Mouse (Mus musculus) MEL (cell line): ENCODE results near the gene Man2a1. TPM values are rescaled to one million over a fixed set of nuclear protein-coding genes. Genes with fewer than 3 reads are reported as not detected.

Experiments used
- DNase-seq: peaks from one replicate; pipeline ENCODE4 v3.0.0; 2011; ENCODE audit warnings: low read depth, low spot score
- H3K27ac ChIP-seq: 2 replicates; pipeline ENCODE4 v1.5.1; 2012; ENCODE audit warnings: low read depth, mild to moderate bottlenecking, control low read depth, low read length, moderate library complexity; ENCODE audit not compliant: control insufficient read depth
- H3K27me3 ChIP-seq, 2 experiments: fragments of 150-350 bp in 1 of 2; sonication (generic) in 1 of 2; 2 replicates each; pipeline ENCODE4 v1.6.1; 2012; ENCODE audit warnings: low read length in 2 of 2, mild to moderate bottlenecking in 2 of 2, improper control_type of control experiment in 1 of 2, moderate library complexity in 1 of 2; ENCODE audit not compliant: insufficient read depth in 2 of 2, control insufficient read depth in 1 of 2
- H3K36me3 ChIP-seq, 2 experiments: 2 replicates each; pipeline ENCODE4 v1.6.1; 2012 to 2014; ENCODE audit warnings: low read length in 2 of 2, improper control_type of control experiment in 1 of 2, inconsistent platforms in 1 of 2, mild to moderate bottlenecking in 1 of 2; ENCODE audit not compliant: insufficient read depth in 2 of 2, control insufficient read depth in 1 of 2
- H3K4me1 ChIP-seq, 2 experiments: fragments of 150-350 bp in 1 of 2; sonication (generic) in 1 of 2; 2 replicates each; pipeline ENCODE4 v1.6.1; 2012; ENCODE audit warnings: low read length in 2 of 2, improper control_type of control experiment in 1 of 2, mild to moderate bottlenecking in 1 of 2; ENCODE audit not compliant: insufficient read depth in 2 of 2, control insufficient read depth in 1 of 2
- H3K4me3 ChIP-seq, 2 experiments: fragments of 150-350 bp in 1 of 2; sonication (generic) in 1 of 2; 2 replicates each; pipeline ENCODE4 v1.5.1; 2012; ENCODE audit warnings: low read depth in 2 of 2, low read length in 2 of 2, mild to moderate bottlenecking in 2 of 2, moderate library complexity in 2 of 2, control low read depth in 1 of 2, improper control_type of control experiment in 1 of 2; ENCODE audit not compliant: control insufficient read depth in 1 of 2, insufficient read depth in 1 of 2
- H3K79me2 ChIP-seq: 2 replicates; pipeline ENCODE4 v1.6.1; 2012; ENCODE audit warnings: mild to moderate bottlenecking, low read length, moderate library complexity; ENCODE audit not compliant: control insufficient read depth, poor library complexity, insufficient read depth
- H3K9ac ChIP-seq: 2 replicates; pipeline ENCODE4 v1.6.1; 2012; ENCODE audit warnings: low read depth, mild to moderate bottlenecking, control low read depth, low read length, moderate library complexity; ENCODE audit not compliant: control insufficient read depth, poor library complexity, severe bottlenecking
- H3K9me3 ChIP-seq: fragments of 150-350 bp; sonication (generic); replicated peaks from 2 replicates; pipeline ENCODE4 v1.6.1; 2012; ENCODE audit warnings: mild to moderate bottlenecking, low read length, improper control_type of control experiment, moderate library complexity; ENCODE audit not compliant: insufficient read depth
- BHLHE40 ChIP-seq: IDR thresholded peaks from 2 replicates; pipeline ENCODE4 v1.6.1; 2012; ENCODE audit warnings: low read depth, mild to moderate bottlenecking, inconsistent platforms, low read length, improper control_type of control experiment, borderline replicate concordance
- CHD1 ChIP-seq: IDR thresholded peaks from 2 replicates; pipeline ENCODE4 v1.6.1; 2012; ENCODE audit warnings: low read depth, mild to moderate bottlenecking, inconsistent platforms, low read length, improper control_type of control experiment
- CHD2 ChIP-seq: IDR thresholded peaks from 2 replicates; pipeline ENCODE4 v1.6.1; 2011; ENCODE audit warnings: low read length, improper control_type of control experiment
- CTCF ChIP-seq, 3 experiments: IDR thresholded peaks in 2 of 3; conservative IDR thresholded peaks in 1 of 3; 2 replicates each; pipeline ENCODE4 v1.5.1; 2011 to 2012; ENCODE audit warnings: low read length in 3 of 3, low read depth in 2 of 3, mild to moderate bottlenecking in 2 of 3, improper control_type of control experiment in 1 of 3, inconsistent platforms in 1 of 3, mixed read lengths in 1 of 3, moderate library complexity in 1 of 3; ENCODE audit not compliant: control insufficient read depth in 1 of 3, insufficient read depth in 1 of 3, poor library complexity in 1 of 3, severe bottlenecking in 1 of 3
- ELF1 ChIP-seq: IDR thresholded peaks from 2 replicates; pipeline ENCODE4 v1.6.1; 2014; ENCODE audit warnings: low read depth, mild to moderate bottlenecking, inconsistent platforms, low read length, improper control_type of control experiment, moderate library complexity
- EP300 ChIP-seq, 2 experiments: IDR thresholded peaks; 2 replicates each; pipeline ENCODE4 v1.6.1; 2011; ENCODE audit warnings: improper control_type of control experiment in 2 of 2, low read length in 2 of 2, low read depth in 1 of 2, mild to moderate bottlenecking in 1 of 2
- GATA1 ChIP-seq: IDR thresholded peaks from 2 replicates; pipeline ENCODE4 v1.6.1; 2011; ENCODE audit warnings: low read depth, low read length, improper control_type of control experiment
- HCFC1 ChIP-seq: IDR thresholded peaks from 2 replicates; pipeline ENCODE4 v1.6.1; 2012; ENCODE audit warnings: low read depth, mild to moderate bottlenecking, inconsistent platforms, low read length, improper control_type of control experiment, moderate library complexity
- JUND ChIP-seq: IDR thresholded peaks from 2 replicates; pipeline ENCODE4 v1.6.1; 2011; ENCODE audit warnings: low read depth, mild to moderate bottlenecking, improper control_type of control experiment, low read length
- MAX ChIP-seq: IDR thresholded peaks from 2 replicates; pipeline ENCODE4 v1.6.1; 2011; ENCODE audit warnings: low read length, improper control_type of control experiment
- MAZ ChIP-seq: IDR thresholded peaks from 2 replicates; pipeline ENCODE4 v1.6.1; 2012; ENCODE audit warnings: low read depth, mild to moderate bottlenecking, inconsistent platforms, low read length, improper control_type of control experiment
- MEF2A ChIP-seq: IDR thresholded peaks from 2 replicates; pipeline ENCODE4 v1.6.1; 2014; ENCODE audit warnings: low read depth, mild to moderate bottlenecking, inconsistent platforms, low read length, improper control_type of control experiment; ENCODE audit not compliant: poor library complexity, insufficient replicate concordance, severe bottlenecking; ENCODE audit errors: extremely low read depth
- MXI1 ChIP-seq: IDR thresholded peaks from 2 replicates; pipeline ENCODE4 v1.6.1; 2011; ENCODE audit warnings: mild to moderate bottlenecking, low read depth, low read length, improper control_type of control experiment
- MYB ChIP-seq: IDR thresholded peaks from 2 replicates; pipeline ENCODE4 v1.6.1; 2011; ENCODE audit warnings: mild to moderate bottlenecking, low read depth, low read length, improper control_type of control experiment
- MYC ChIP-seq: IDR thresholded peaks from 2 replicates; pipeline ENCODE4 v1.6.1; 2011; ENCODE audit warnings: low read depth, mild to moderate bottlenecking, low read length, improper control_type of control experiment, moderate library complexity
- POLR2A ChIP-seq, 2 experiments: IDR thresholded peaks; 2 replicates each; pipeline ENCODE4 v1.6.1; 2011 to 2012; ENCODE audit warnings: low read length in 2 of 2, mild to moderate bottlenecking in 2 of 2, control low read depth in 1 of 2, improper control_type of control experiment in 1 of 2, low read depth in 1 of 2, moderate library complexity in 1 of 2; ENCODE audit not compliant: control insufficient read depth in 1 of 2, insufficient read depth in 1 of 2, poor library complexity in 1 of 2
- POLR2AphosphoS2 ChIP-seq: IDR thresholded peaks from 2 replicates; pipeline ENCODE4 v1.6.1; 2011; ENCODE audit warnings: low read length, improper control_type of control experiment
- RAD21 ChIP-seq: IDR thresholded peaks from 2 replicates; pipeline ENCODE4 v1.6.1; 2011; ENCODE audit warnings: mild to moderate bottlenecking, low read depth, low read length, improper control_type of control experiment
- SMC3 ChIP-seq: IDR thresholded peaks from 2 replicates; pipeline ENCODE4 v1.6.1; 2011; ENCODE audit warnings: low read depth, low read length, improper control_type of control experiment
- TBP ChIP-seq: IDR thresholded peaks from 2 replicates; pipeline ENCODE4 v1.8.0; 2011; ENCODE audit warnings: low read depth, low read length, improper control_type of control experiment
- TCF12 ChIP-seq: IDR thresholded peaks from 2 replicates; pipeline ENCODE4 v1.6.1; 2014; ENCODE audit warnings: low read depth, mild to moderate bottlenecking, inconsistent platforms, low read length, improper control_type of control experiment, moderate library complexity
- UBTF ChIP-seq: IDR thresholded peaks from 2 replicates; pipeline ENCODE4 v1.6.1; 2012; ENCODE audit warnings: low read depth, mild to moderate bottlenecking, inconsistent platforms, low read length, improper control_type of control experiment, moderate library complexity, borderline replicate concordance; ENCODE audit not compliant: insufficient read depth
- ZC3H11A ChIP-seq: IDR thresholded peaks from 2 replicates; pipeline ENCODE4 v1.6.1; 2012; ENCODE audit warnings: low read depth, mild to moderate bottlenecking, inconsistent platforms, low read length, improper control_type of control experiment
- ZKSCAN1 ChIP-seq: IDR thresholded peaks from 2 replicates; pipeline ENCODE4 v1.6.1; 2012; ENCODE audit warnings: low read depth, mild to moderate bottlenecking, inconsistent platforms, low read length, improper control_type of control experiment, moderate library complexity
- polyA plus RNA-seq, 2 experiments: library from polyadenylated mRNA; stranded (reverse) in 1 of 2; unstranded in 1 of 2; fragments of >175 nt in 1 of 2; fragments of >200 nt in 1 of 2; gene quantifications; 2 replicates each; pipeline versions ENCODE4 v1.2.1 to v1.2.4; 2012; ENCODE audit warnings: low replicate concordance in 2 of 2, low read depth in 1 of 2; ENCODE audit not compliant: insufficient read length in 2 of 2, insufficient read depth in 1 of 2, missing spikeins in 1 of 2
- total RNA-seq: library from RNA; depleted of rRNA; stranded (reverse); fragments of 300-350 nt; gene quantifications from 2 replicates; pipeline ENCODE4 v1.2.3, GENCODE M21; 2012

Man2a1 gene
- total and polyA plus RNA-seq, 3 experiments, result 8.7 to 27.5 (median 9.1) TPM

GRCm38 (mm10) chr17:64772611-64773010 is 172.1 kb downstream of the Man2a1 start:
- Histone ChIP-seq H3K4me1 (no peaks in the 10 kb centered on the region), H3K36me3 (no peaks in the 10 kb centered on the region), H3K9me3 (no peaks in the 10 kb centered on the region), H3K27ac (no peak overlapping the region), H3K4me3 (no peak overlapping the region), H3K27me3 (no peaks in the 10 kb centered on the region), H3K79me2 (no peaks in the 10 kb centered on the region), H3K9ac (no peak overlapping the region)
- TF ChIP-seq BHLHE40, result no peak
- TF ChIP-seq POLR2AphosphoS2, result no peak
- no peak for TF ChIP-seq CHD1
- TF ChIP-seq MYB, result no peak
- no peak for TF ChIP-seq GATA1
- TF ChIP-seq MAX, result no peak
- TF ChIP-seq EP300 (IDR thresholded peaks at IDR 0.05; ENCODE audit: low read depth in 1 of 2, low read length in 2 of 2), result no peak
- TF ChIP-seq TBP, result no peak
- no peak for TF ChIP-seq MXI1
- TF ChIP-seq POLR2A (IDR thresholded peaks at IDR 0.05; ENCODE audit: control insufficient read depth in 1 of 2, insufficient read depth in 1 of 2, low read depth in 1 of 2, low read length in 2 of 2, poor library complexity in 1 of 2), result no peak
- no peak for DNase-seq

GRCm38 (mm10) chr17:64774218-64774617 is 173.7 kb downstream of the Man2a1 start:
- H3K4me3 ChIP-seq, result no peak overlapping the region
- H3K27me3 ChIP-seq, result no peaks in the 10 kb centered on the region
- no peaks in the 10 kb centered on the region for H3K9me3 ChIP-seq
- TF ChIP-seq JUND (no peak), ZC3H11A (no peak), BHLHE40 (no peak)
- no peaks in the 10 kb centered on the region for H3K4me1 ChIP-seq
- H3K9ac ChIP-seq, result no peak overlapping the region
- H3K79me2 ChIP-seq, result no peaks in the 10 kb centered on the region
- H3K27ac ChIP-seq, result no peak overlapping the region
- no peak for DNase-seq
- H3K36me3 ChIP-seq, result no peaks in the 10 kb centered on the region

GRCm38 (mm10) chr17:64778300-64778699 is 177.8 kb downstream of the Man2a1 start:
- TF ChIP-seq HCFC1, result no peak
- TF ChIP-seq SMC3, result no peak
- no peak for TF ChIP-seq TCF12
- TF ChIP-seq CHD2, result no peak
- TF ChIP-seq CTCF (IDR thresholded peaks at IDR 0.05 in 2 of 3, conservative IDR thresholded peaks at IDR 0.05 in 1 of 3; ENCODE audit: control insufficient read depth in 1 of 3, insufficient read depth in 1 of 3, low read depth in 2 of 3, low read length in 3 of 3, poor library complexity in 1 of 3, severe bottlenecking in 1 of 3), result no peak
- no peak for TF ChIP-seq ZKSCAN1
- TF ChIP-seq ELF1, result no peak
- TF ChIP-seq UBTF, result no peak
- TF ChIP-seq RAD21, result no peak
- no peak for TF ChIP-seq MYC
- no peak for TF ChIP-seq MEF2A
- no peak for TF ChIP-seq MAZ
- H3K4me3 ChIP-seq, result no peak overlapping the region
- DNase-seq, result no peak
- no peak overlapping the region for H3K27ac ChIP-seq
- no peak overlapping the region for H3K9ac ChIP-seq
- H3K79me2 ChIP-seq, result no peaks in the 10 kb centered on the region
- no peaks in the 10 kb centered on the region for H3K9me3 ChIP-seq
- H3K4me1 ChIP-seq, result no peaks in the 10 kb centered on the region
- H3K36me3 ChIP-seq, result no peaks in the 10 kb centered on the region
- H3K27me3 ChIP-seq, result 0 out of 4 replicates have a peak, but pooled peaks cover 0 to 1% of the 10 kb centered on the region in 2 experiments
